Mouse (Mus musculus) CD4-positive naive resting alpha-beta T cell, adult 57 days (primary cell): ENCODE data around the gene Tceal5. TPM values are rescaled to one million over a fixed set of nuclear protein-coding genes. Genes with fewer than 3 reads are reported as not detected.

Experiments
- total RNA-seq: library from RNA; stranded (reverse); gene quantifications from one replicate; pipeline ENCODE4 v1.2.4, GENCODE M21; 2023

The Tceal5 gene
- not detected for total RNA-seq

GRCm38 (mm10) chrX:136203664-136204066 lies at the start of gene Tceal5:
Gene Tceal5, minus strand, starts transcription at chrX:136203876.

DNA sequence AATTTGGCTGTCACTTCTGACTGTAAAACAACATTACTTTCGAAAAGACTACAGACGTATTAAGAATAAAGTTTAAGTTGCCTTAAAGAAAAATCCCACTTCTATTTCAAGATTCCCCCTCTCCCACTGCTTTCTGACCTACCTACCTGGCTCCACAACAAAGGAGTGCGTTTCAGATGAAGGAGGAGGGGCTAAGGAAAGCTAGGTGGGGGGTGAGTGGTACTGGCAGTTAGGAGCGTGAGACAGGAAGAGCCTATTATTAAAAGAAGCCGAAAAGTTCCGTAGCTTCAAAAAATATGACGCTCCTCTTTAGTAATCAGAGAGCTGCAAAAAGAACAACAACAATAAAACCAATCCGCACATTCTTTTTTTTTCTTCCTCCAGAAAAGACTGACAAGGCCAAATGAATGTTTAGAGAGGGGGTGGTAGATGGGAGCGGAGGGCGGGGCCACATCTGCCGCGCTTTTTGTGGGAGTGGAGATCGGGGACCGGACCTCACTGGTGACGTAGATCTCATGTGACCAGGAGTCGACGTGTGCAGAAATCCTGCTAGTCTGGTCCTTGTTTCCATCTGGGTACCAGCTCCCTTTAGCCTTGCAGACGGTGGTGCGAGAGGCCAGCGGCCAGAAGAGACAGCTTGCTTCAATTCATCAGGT lies 41.0 kb upstream of the Tceal5 start, which contains the start of gene Tceal9:
Tceal9 (plus strand) TSS at position 506 of the 656 bp plus-strand sequence.

DNA sequence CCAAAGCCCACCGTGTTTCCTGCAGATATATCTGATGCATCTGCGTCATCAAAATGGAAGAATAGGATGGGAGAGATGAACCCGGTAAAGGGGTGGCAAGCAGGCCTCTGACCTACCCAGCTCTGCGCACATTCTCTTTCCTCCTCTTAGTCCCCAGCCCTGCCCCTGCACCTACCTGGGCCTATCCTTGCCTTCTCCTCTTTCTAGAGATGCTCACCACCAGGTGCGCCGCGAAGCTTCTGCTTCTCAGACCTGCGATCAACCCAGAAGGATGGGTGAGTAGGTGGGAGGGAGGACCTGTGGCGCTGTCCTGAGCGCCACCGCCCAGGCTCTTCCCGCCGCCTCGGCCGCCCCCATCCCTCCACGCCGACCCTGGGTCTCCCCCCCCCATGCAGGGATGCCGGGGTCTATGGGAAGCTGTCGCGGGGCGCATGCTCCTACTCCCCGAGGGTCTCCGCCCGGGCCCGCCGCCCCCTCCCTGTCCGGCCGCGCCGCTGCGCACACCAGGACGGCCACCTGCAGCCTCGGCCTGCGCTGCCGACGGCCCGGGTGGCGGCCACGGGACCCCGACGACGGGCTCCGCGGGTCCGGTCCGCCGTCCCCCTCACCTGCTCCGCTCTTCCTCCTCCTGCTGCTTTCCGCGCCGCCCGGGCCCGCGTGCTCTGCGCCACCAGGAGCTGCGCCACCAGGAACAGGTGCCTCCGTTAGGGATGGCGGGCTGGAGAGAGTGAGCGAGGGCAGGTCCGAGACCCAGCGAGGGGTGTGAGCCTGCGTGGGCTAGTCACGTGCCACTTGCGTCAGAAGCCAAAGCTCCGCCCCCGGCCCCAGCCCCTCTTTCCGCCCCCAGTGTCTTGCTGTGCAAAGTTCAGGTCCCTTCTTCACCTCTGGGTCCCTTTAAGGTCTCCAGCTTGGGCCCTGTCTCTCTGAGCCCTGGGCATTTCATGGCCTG lies 11.3 kb upstream of the Tceal5 start, which contains the start of the genes Tceal7 and Bex1:
Tceal7 (plus strand) TSS at position 51 of the 949 bp plus-strand sequence.
Bex1 (minus strand) TSS at position 785 of the 949 bp plus-strand sequence.

GRCm38 (mm10) chrX:136172118-136172551 lies 31.5 kb downstream of the Tceal5 start, which contains the start of gene Tceal8:
Gene Tceal8, minus strand, starts transcription at chrX:136172342.

Other genes with a start within 250 kb of the Tceal5 start
- 3.6 TPM for gene Arxes2, start 210.1 kb downstream of the Tceal5 start, total RNA-seq
- 0.50 TPM for gene Arxes1, start 170.5 kb downstream of the Tceal5 start, total RNA-seq
- gene Bex2, start 135.6 kb downstream of the Tceal5 start, total RNA-seq = 2.7 TPM
- gene Nxf3, start 118.6 kb downstream of the Tceal5 start, total RNA-seq = not detected
- not detected for gene Bex4, start 64.9 kb downstream of the Tceal5 start, total RNA-seq
- 1.6 TPM for gene Tceal8, start 31.5 kb downstream of the Tceal5 start, total RNA-seq
- gene Tceal7, start 10.9 kb upstream of the Tceal5 start, total RNA-seq = not detected
- gene Bex1, start 11.6 kb upstream of the Tceal5 start, total RNA-seq = 3.6 TPM
- 42.6 TPM for gene Tceal9, start 41.2 kb upstream of the Tceal5 start, total RNA-seq
- 94.9 TPM for gene Bex3, start 66.4 kb upstream of the Tceal5 start, total RNA-seq